Mouse (Mus musculus): ENCODE results near the gene Olfr855. TPM values are rescaled to one million over a fixed set of nuclear protein-coding genes. Genes with fewer than 3 reads are reported as not detected.
A peak's percentile ranks its signal among the peaks of the same experiment; 100 is the strongest.

Gene Olfr855
- polyA plus RNA-seq (2015; fragmentation: Nextera tagmentation; extraction: Ambion mirVana) = not detected in 2 replicates

DNA sequence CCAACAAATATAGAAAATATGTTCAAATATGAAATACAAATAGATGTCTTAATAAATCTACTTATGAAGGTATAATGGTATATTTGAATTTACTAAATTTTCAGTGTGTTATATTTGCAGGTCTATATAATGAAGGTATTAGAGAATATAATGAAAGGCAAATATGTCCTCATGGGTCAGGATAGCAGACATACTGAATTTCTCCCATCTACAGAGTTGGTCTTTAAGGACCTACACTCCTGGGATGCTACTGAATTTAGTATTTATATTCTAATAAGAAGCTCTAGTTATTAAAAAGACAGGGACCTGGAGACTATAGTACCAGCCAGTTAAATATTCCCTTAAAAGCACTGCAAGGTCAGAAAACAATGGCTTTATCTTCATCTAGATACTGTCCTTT is at the start of gene Olfr855:
TSS of gene Olfr855 (plus strand) at position 301 of the 400 bp plus-strand sequence.
- Histone ChIP-seq H3K9me3 (no peaks in the 10 kb centered on the region), H3K36me3 (no peaks in the 10 kb centered on the region), H3K27ac (replicated peaks) (no peak within 1 kb of the TSS), H3K4me3 (no peak within 1 kb of the TSS), H3K9ac (replicated peaks) (no peak within 1 kb of the TSS), H3K4me2 (replicated peaks) (no peak within 1 kb of the TSS), H3K27me3 (no peaks in the 10 kb centered on the region), H3K4me1 (no peaks in the 10 kb centered on the region)
- no peak for ATAC-seq (replicated peaks)

DNA sequence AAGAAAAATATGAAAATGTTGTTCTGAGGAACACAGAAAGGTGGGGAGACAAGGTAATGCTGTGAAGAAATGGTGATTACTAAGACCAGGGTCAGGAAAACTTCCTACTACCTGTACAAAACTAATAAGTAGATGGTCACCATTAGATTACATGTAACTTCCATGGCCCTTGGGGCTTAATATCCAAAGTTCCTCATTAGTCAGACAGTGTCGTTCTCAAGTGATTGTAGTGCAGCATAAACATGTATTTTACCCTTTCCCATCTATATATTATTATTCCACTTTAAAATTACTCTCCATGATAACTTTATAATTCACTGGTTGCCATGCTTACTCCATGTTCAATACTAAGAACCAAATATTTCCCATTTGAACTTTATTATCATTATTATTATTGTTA is 41.4 kb upstream of the Olfr855 start, which contains the start of gene Olfr853:
TSS of gene Olfr853 (minus strand) at position 101 of the 400 bp plus-strand sequence.
- Histone ChIP-seq H3K9me3 (0 out of 2 replicates have a peak, but pooled peaks cover 3% of the 10 kb centered on the region), H3K27me3 (no peaks in the 10 kb centered on the region), H3K4me3 (no peak within 1 kb of the TSS), H3K36me3 (no peaks in the 10 kb centered on the region), H3K4me1 (no peaks in the 10 kb centered on the region), H3K27ac (replicated peaks) (no peak within 1 kb of the TSS), H3K9ac (replicated peaks) (no peak within 1 kb of the TSS), H3K4me2 (replicated peaks) (no peak within 1 kb of the TSS)
- no peak for ATAC-seq (replicated peaks)
- WGBS = 83% methylated on average over 1 of the region's 1 CpGs

DNA sequence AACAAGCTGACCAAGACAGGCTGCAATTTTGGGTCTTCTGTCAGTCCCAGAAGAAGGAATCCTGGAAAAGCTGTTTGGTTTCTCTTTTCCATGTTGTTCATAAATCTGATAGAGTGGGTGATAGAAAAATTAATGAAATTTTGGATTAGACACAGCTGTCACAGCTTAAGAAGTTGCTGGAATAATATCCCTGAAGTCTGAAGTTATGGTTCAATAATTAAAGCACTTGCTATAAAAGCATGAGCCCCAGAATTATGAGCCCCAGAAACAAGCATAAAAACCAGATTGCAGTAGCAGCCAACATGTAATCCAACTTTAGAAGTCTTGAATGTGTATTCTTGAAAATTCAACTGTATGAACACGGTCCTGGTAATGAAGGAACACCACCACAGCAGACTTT is 15.1 kb upstream of the Olfr855 start, which contains the start of gene Olfr854:
TSS of gene Olfr854 (minus strand) at position 101 of the 400 bp plus-strand sequence.
- Histone ChIP-seq H3K4me2 (replicated peaks) (no peak within 1 kb of the TSS), H3K27ac (replicated peaks) (no peak within 1 kb of the TSS), H3K27me3 (no peaks in the 10 kb centered on the region), H3K9me3 (0 out of 2 replicates have a peak, but pooled peaks cover 3% of the 10 kb centered on the region), H3K4me3 (no peak within 1 kb of the TSS), H3K9ac (replicated peaks) (no peak within 1 kb of the TSS), H3K36me3 (no peaks in the 10 kb centered on the region), H3K4me1 (no peaks in the 10 kb centered on the region)
- ATAC-seq (replicated peaks) = no peak
- 73% methylated on average over 1 of the region's 1 CpGs for WGBS

DNA sequence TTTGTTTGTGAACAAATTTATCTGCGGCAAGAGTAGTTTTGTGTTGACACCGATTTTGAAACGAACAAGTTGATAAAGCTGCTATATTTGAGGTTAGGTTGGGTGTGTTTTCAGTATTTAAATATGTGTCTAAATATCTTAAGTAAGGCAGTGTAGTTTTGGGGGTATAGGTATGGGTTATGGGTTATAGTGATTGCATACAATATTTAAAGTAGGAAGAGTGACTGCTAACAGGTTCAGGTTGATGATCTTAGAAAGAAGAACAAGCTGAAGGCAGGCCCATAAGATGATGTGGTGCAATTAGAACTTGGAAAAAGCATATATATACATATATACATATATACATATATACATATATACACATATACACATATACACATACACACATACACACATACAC is 38.9 kb downstream of the Olfr855 start:
- Histone ChIP-seq H3K27me3 (no peaks in the 10 kb centered on the region), H3K9ac (replicated peaks) (no peak overlapping the region), H3K4me3 (peak overlapping the region; percentile 70; the same call in 1 of the 2 replicates), H3K4me2 (replicated peaks) (no peak overlapping the region), H3K4me1 (no peaks in the 10 kb centered on the region), H3K9me3 (no peaks in the 10 kb centered on the region), H3K36me3 (peaks cover 4% of the 10 kb centered on the region; the same call in 1 of the 2 replicates), H3K27ac (replicated peaks) (no peak overlapping the region)
- ATAC-seq (replicated peaks) = peak; percentile 20; the same call in 1 of the 2 replicates
- WGBS = 99% methylated on average over 3 of the region's 3 CpGs

DNA sequence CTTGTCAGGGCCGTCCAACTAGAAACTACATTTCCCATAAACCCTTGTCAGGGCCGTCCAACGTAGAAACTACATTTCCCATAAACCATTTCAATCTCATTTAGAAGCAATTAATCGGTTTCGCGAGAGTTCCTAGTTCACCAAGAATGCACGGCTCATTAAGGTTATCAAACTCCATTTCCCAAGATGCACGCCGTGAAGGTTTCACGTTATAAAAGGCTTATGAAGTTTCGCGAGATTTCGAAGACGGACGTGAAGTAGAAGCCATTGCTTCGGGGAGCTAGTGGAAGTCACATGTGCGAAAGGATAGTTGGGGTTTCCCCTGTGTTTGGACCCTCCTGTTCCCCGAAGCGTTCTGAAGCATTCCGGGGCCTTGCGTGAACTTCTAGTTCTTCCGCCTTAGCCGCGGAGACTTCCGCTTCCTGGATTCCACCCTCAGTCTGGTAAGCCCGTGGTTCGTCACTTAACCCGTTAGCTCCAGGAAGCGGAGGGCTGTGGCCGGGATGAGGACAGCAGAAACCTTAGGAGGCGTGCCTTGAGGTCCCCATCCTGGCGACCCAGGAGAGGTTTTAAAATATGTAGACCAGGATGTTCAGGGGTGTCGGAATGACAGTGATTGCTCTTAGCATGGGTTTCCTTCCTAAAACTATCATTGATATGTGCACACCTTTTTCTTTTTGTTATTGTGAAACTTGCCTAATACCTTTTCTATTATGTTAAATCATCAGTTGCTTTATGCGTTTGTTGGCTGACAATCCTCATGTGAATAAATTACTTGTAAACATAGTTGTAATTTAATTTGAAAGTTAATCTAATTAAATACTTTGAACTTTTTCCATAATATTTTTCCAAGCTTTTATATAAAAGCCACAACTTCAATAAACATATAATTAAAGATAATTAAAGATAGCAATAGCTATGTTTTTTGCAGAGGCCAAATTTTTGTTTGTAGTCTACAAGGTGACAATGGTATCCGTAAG is 39.7 kb downstream of the Olfr855 start, which contains the start of gene Zfp317:
TSS of gene Zfp317 (plus strand) at position 260 of the 980 bp plus-strand sequence.
- H3K27ac ChIP-seq (replicated peaks) = peak within 1 kb of the TSS; percentile 89
- ATAC-seq (replicated peaks) = peak; percentile 98
- WGBS = 2% methylated on average over 35 of the region's 35 CpGs

DNA sequence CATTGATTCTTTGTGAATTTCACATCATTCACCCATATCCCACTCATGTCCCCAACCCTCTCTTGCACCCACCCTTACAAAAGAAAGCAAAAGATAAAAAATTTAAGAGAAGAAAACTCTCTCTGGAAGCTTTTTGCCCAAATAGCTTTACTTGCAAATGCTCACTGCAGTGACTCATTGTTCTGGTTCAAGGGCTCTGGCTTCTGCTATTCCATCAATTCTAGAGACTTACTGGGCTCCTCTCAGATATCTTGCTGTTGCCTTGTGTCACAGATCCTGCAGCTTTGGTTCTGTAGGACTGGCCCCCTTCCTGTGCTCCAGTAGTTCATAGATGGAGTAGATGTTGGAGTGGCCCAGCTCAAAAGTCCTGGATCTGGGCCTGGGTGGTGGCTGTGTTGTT is 47.2 kb downstream of the Olfr855 start:
- no peak overlapping the region for H3K4me3 ChIP-seq
- ATAC-seq (replicated peaks) = no peak

More for the DNA sequence above, 39.7 kb downstream of the Olfr855 start, which contains the start of gene Zfp317:
- no peaks in the 10 kb centered on the region for H3K27me3 ChIP-seq
- no peaks in the 10 kb centered on the region for H3K9me3 ChIP-seq
- H3K9ac ChIP-seq (replicated peaks) = peak within 1 kb of the TSS; percentile 63
- peak within 1 kb of the TSS; percentile 44 for H3K4me2 ChIP-seq (replicated peaks)
- H3K4me1 ChIP-seq = no peaks in the 10 kb centered on the region
- H3K36me3 ChIP-seq = peaks cover 7% of the 10 kb centered on the region; the same call in 1 of the 2 replicates
- H3K4me3 ChIP-seq = peak within 1 kb of the TSS; percentile 70

More for the DNA sequence above, 47.2 kb downstream of the Olfr855 start:
- Histone ChIP-seq H3K27me3 (no peaks in the 10 kb centered on the region), H3K9ac (replicated peaks) (no peak overlapping the region), H3K4me1 (no peaks in the 10 kb centered on the region), H3K27ac (replicated peaks) (no peak overlapping the region), H3K4me2 (replicated peaks) (no peak overlapping the region), H3K36me3 (peaks cover 21% of the 10 kb centered on the region), H3K9me3 (no peaks in the 10 kb centered on the region)

Other genes starting within 250 kb of the Olfr855 start
- not detected in 2 replicates for gene Olfr845, start 246.2 kb upstream of the Olfr855 start, polyA plus RNA-seq (2015; fragmentation: Nextera tagmentation; extraction: Ambion mirVana)
- not detected in 2 replicates for gene Olfr846, start 218.6 kb upstream of the Olfr855 start, polyA plus RNA-seq (2015; fragmentation: Nextera tagmentation; extraction: Ambion mirVana)
- not detected in 2 replicates for gene Olfr847, start 203.9 kb upstream of the Olfr855 start, polyA plus RNA-seq (2015; fragmentation: Nextera tagmentation; extraction: Ambion mirVana)
- gene Olfr849, start 142.4 kb upstream of the Olfr855 start, polyA plus RNA-seq (2015; fragmentation: Nextera tagmentation; extraction: Ambion mirVana) = not detected in 2 replicates
- not detected in 2 replicates for gene Olfr850, start 104.4 kb upstream of the Olfr855 start, polyA plus RNA-seq (2015; fragmentation: Nextera tagmentation; extraction: Ambion mirVana)
- not detected in 2 replicates for gene Olfr851, start 89.3 kb upstream of the Olfr855 start, polyA plus RNA-seq (2015; fragmentation: Nextera tagmentation; extraction: Ambion mirVana)
- gene Olfr853, start 41.5 kb upstream of the Olfr855 start, polyA plus RNA-seq (2015; fragmentation: Nextera tagmentation; extraction: Ambion mirVana) = not detected in 2 replicates
- gene Olfr854, start 15.2 kb upstream of the Olfr855 start, polyA plus RNA-seq (2015; fragmentation: Nextera tagmentation; extraction: Ambion mirVana) = not detected in 2 replicates
- gene Zfp317, start 39.5 kb downstream of the Olfr855 start, polyA plus RNA-seq (2015; fragmentation: Nextera tagmentation; extraction: Ambion mirVana) = 46.7 and 49.8 TPM in 2 replicates
- gene Olfr857, start 126.8 kb downstream of the Olfr855 start, polyA plus RNA-seq (2015; fragmentation: Nextera tagmentation; extraction: Ambion mirVana) = not detected in 2 replicates
- not detected in 2 replicates for gene Olfr58, start 197.7 kb downstream of the Olfr855 start, polyA plus RNA-seq (2015; fragmentation: Nextera tagmentation; extraction: Ambion mirVana)
- gene Olfr859, start 222.3 kb downstream of the Olfr855 start, polyA plus RNA-seq (2015; fragmentation: Nextera tagmentation; extraction: Ambion mirVana) = not detected in 2 replicates

Data from forebrain, embryonic 15.5 days (tissue).